Comparison of ENCODE assay signal across 9 mouse cellular contexts in the genomic region with DNA sequence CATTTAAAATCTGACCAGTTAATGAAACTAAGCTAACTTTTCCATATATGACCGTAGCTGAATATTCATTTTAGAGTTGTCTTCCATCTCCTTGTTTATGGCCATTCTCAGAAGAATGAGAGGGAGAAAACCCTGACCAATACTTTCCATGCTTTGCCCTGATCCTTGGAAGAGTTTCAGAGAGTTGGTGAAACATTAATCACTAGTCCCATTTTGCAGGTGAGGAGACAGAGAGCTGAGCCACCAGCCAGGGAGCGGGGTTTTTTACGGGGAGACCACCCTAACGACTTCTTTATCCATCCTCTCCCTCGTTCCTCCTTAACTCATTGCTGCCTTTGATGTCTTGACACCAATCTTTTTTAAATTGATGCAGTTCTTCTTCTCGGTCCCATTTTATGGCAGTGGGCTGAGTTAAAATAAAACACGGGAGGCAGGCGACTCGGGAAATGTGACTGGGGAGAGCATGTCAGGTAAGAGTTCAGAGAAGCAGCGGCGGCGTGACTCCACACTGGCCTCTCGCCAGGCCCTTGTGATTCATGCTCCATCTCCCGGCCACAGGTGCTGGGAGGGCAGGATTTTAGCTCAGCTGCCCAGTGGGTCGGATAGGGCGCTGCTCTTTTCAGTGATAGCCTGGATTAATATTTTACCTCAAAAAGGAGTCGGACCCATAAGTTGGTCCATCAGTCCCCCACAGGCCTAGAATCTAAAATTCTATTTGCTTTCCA.
DNase-seq lines count a peak whose midpoint lies in the region.
"Had no signal": no experiment of that assay in that cellular context is flagged by ENCODE, and none has a peak within 500 bp of the region (broad histone marks: within the 10 kb centered on the region; RNA-seq: fewer than 3 reads in every experiment).

No protein-coding gene starts in this region.

- DNase-seq in cerebellum, postnatal 10 days: peak; percentile 30 to 37
- no peak for DNase-seq in cerebellum, adult 9-11 months
- peak; percentile 34 for DNase-seq in 3134 (ENCODE audit: extremely low read depth, insufficient read length, low spot score)
- DNase-seq in kidney, adult 9 months: peak; percentile 97
- DNase-seq in lung, adult 18-20 months: peak; percentile 22 to 35
- DNase-seq in spleen, adult 12 weeks (ENCODE audit: low spot score): no peak
- no peak for DNase-seq in testis, postnatal 14 days (ENCODE audit: low spot score)
- DNase-seq in retina, embryonic 14.5 days (ENCODE audit: low spot score): no peak
- DNase-seq: thymus, postnatal 36 days had no signal

Comparison
In these comparisons a context has a peak if more than half of its experiments do, and no peak if none do; other contexts are left out.
1. DNase-seq: peak in cerebellum, postnatal 10 days (2 of 2), 3134 (single experiment), kidney, adult 9 months (single experiment) and lung, adult 18-20 months (2 of 2); none in cerebellum, adult 9-11 months (single experiment), spleen, adult 12 weeks (single experiment), testis, postnatal 14 days (single experiment) and retina, embryonic 14.5 days (single experiment).